1 mouse cellular context compared by ENCODE assay signal in the genomic region with DNA sequence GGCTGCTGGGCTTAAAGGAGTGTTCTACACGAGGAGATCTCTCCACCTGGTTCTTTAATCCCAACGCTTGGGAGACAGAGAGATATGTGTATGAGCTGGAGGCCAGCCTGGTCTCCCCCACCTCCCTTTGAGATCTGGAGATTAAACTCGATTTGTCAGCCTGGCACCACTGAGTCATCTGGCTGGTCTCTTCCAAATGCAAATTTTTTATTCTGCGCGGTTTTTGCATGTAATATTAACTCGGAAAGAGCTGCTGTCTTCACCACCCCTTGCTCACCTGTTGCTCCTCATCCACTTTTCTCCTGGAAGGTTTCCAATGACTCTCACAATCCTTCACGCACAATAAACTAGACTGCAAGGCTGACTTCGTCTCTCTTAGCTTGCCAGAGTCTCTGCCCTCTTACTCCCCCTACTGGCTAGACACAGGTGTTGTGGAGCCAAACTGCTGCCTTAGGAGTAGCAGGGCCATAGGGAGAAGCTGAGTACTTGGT.
TF ChIP-seq lines count a peak whose summit lies in the region.

Gene Capns1, minus strand, starts transcription at position 331 of the 491 bp plus-strand sequence.

TF ChIP-seq in CH12.LX, 34 proteins besides CTCF, POLR2A, EP300 and RAD21 (continued from another document):
- TF ChIP-seq GABPA (IDR thresholded peaks at IDR 0.05; ENCODE audit: insufficient replicate concordance, low read depth, low read length) (no peak), MXI1 (IDR thresholded peaks at IDR 0.05; ENCODE audit: low read depth, low read length) (no peak), CHD2 (IDR thresholded peaks at IDR 0.05; ENCODE audit: low read length) (no peak)
